Mouse (Mus musculus): ENCODE measurements around the gene Arnt. TPM values are rescaled to one million over a fixed set of nuclear protein-coding genes. Genes with fewer than 3 reads are reported as not detected.

Arnt gene
- polyA plus RNA-seq, 1 experiment from 2014 or later = 30.2 TPM

DNA sequence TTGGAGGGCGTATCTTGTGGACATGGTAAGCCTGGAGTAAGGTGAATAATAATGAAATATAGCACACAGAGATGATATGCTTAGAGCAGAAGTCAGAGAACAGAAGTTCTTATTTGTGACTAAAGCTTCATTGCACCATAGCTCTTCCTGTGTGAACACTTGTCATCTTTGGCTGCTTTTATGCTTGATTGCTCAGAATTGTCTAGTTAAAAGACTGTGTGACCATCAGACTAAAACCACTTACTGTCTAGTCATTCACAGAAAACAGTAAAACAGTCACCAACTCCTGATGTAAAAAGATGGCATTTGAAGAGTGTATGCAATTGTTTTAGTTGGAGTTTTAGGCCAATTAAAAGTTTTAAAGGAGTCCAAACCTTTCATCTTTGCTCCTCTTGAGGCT is 44.8 kb downstream of the Arnt start:
- H3K9me3 ChIP-seq (ENCODE audit: control insufficient read depth, low read depth, low read length) = no peaks in the 10 kb centered on the region
- no peaks in the 10 kb centered on the region for H3K27me3 ChIP-seq (ENCODE audit: control insufficient read depth, insufficient read depth, low read length)
- H3K27ac ChIP-seq (ENCODE audit: low read length) = no peak overlapping the region
- no peaks in the 10 kb centered on the region for H3K4me1 ChIP-seq (ENCODE audit: control insufficient read depth, insufficient read depth, low read length)
- peaks cover 49% of the 10 kb centered on the region for H3K36me3 ChIP-seq (ENCODE audit: control insufficient read depth, insufficient read depth, low read length)
- H3K4me3 ChIP-seq (ENCODE audit: low read depth, low read length) = no peak overlapping the region
- no peak overlapping the region for H3K4me2 ChIP-seq (replicated peaks; ENCODE audit: low read depth, low read length)
- 89% methylated on average over 1 of the region's 1 CpGs for WGBS
- H3K9ac ChIP-seq (replicated peaks; ENCODE audit: low read depth, low read length) = no peak overlapping the region
- ATAC-seq (ENCODE audit: insufficient number of reproducible peaks, insufficient read depth, low FRiP score, low read depth) = no peak

DNA sequence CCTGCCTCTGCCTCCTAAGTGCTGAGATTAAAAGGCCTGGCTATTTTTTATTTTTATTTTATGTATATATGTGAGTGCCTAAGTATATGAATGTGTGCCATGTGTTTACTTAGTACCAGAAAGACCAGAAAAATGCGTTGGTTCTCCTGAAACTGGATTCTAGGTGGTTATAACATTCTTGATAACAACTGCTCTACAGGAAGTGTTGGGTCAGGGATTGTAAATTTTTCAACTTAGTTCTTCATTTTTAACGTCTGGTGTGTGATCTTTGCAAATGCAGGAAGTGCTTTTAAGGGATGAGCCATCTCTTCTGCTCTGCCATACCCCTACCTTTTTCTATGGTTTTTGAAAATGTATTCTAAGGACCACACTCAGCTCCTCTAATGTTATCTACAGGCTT is 52.2 kb downstream of the Arnt start:
- H3K36me3 ChIP-seq (ENCODE audit: control insufficient read depth, insufficient read depth, low read length) = peaks cover 60% of the 10 kb centered on the region
- no peaks in the 10 kb centered on the region for H3K9me3 ChIP-seq (ENCODE audit: control insufficient read depth, low read depth, low read length)
- 79% methylated on average over 2 of the region's 2 CpGs for WGBS
- H3K27ac ChIP-seq (ENCODE audit: low read length) = no peak overlapping the region
- H3K27me3 ChIP-seq (ENCODE audit: control insufficient read depth, insufficient read depth, low read length) = no peaks in the 10 kb centered on the region
- no peaks in the 10 kb centered on the region for H3K4me1 ChIP-seq (ENCODE audit: control insufficient read depth, insufficient read depth, low read length)
- no peak for ATAC-seq (ENCODE audit: insufficient number of reproducible peaks, insufficient read depth, low FRiP score, low read depth)
- no peak overlapping the region for H3K4me3 ChIP-seq (ENCODE audit: low read depth, low read length)
- no peak overlapping the region for H3K9ac ChIP-seq (replicated peaks; ENCODE audit: low read depth, low read length)
- no peak overlapping the region for H3K4me2 ChIP-seq (replicated peaks; ENCODE audit: low read depth, low read length)

DNA sequence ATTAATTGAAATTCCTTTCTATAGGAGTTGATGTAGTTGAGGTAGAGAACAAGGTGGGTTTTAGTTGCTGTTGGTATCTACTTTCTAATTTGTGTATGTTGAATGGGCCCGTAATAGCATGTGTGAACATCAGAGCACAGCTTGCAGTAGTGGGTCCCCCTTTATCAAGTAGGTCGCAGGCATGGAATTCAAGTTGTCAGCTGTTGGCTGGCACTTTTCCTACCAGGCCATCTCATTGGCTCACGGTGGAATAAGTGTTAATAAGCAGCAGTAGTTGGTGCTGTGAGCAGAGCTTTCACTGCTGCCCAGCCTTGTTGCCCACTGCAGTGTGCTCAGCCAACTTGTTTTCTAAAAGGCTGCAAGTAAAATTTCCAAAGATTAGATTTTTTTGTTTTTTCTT is 54.5 kb downstream of the Arnt start:
- Histone ChIP-seq H3K4me3 (ENCODE audit: low read depth, low read length) (no peak overlapping the region), H3K27ac (ENCODE audit: low read length) (no peak overlapping the region), H3K27me3 (ENCODE audit: control insufficient read depth, insufficient read depth, low read length) (no peaks in the 10 kb centered on the region), H3K4me1 (ENCODE audit: control insufficient read depth, insufficient read depth, low read length) (no peaks in the 10 kb centered on the region), H3K9me3 (ENCODE audit: control insufficient read depth, low read depth, low read length) (no peaks in the 10 kb centered on the region), H3K9ac (replicated peaks; ENCODE audit: low read depth, low read length) (no peak overlapping the region), H3K36me3 (ENCODE audit: control insufficient read depth, insufficient read depth, low read length) (peaks cover 75% of the 10 kb centered on the region), H3K4me2 (replicated peaks; ENCODE audit: low read depth, low read length) (no peak overlapping the region)
- no peak for ATAC-seq (ENCODE audit: insufficient number of reproducible peaks, insufficient read depth, low FRiP score, low read depth)
- 88% methylated on average over 3 of the region's 3 CpGs for WGBS

DNA sequence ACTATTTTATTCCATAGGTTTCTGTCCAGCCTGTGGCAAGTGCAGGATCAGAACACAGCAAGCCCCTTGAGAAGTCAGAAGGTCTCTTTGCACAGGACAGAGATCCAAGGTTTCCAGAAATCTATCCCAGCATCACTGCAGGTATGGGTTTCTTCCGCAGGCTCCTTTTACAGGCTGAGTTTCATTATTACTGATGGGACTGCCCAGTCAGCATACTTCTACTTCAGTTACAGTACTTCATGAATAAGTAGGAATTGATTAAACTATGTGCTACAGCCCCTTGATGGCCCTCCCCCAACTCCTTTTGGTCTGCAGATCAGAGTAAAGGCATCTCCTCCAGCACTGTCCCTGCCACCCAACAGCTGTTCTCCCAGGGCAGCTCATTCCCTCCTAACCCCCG is 56.0 kb downstream of the Arnt start:
- WGBS = 99% methylated on average over 2 of the region's 2 CpGs
- no peak overlapping the region for H3K9ac ChIP-seq (replicated peaks; ENCODE audit: low read depth, low read length)
- no peaks in the 10 kb centered on the region for H3K9me3 ChIP-seq (ENCODE audit: control insufficient read depth, low read depth, low read length)
- H3K36me3 ChIP-seq (ENCODE audit: control insufficient read depth, insufficient read depth, low read length) = peaks cover 80% of the 10 kb centered on the region
- no peak overlapping the region for H3K27ac ChIP-seq (ENCODE audit: low read length)
- no peaks in the 10 kb centered on the region for H3K4me1 ChIP-seq (ENCODE audit: control insufficient read depth, insufficient read depth, low read length)
- no peak for ATAC-seq (ENCODE audit: insufficient number of reproducible peaks, insufficient read depth, low FRiP score, low read depth)
- H3K4me2 ChIP-seq (replicated peaks; ENCODE audit: low read depth, low read length) = no peak overlapping the region
- H3K4me3 ChIP-seq (ENCODE audit: low read depth, low read length) = no peak overlapping the region
- no peaks in the 10 kb centered on the region for H3K27me3 ChIP-seq (ENCODE audit: control insufficient read depth, insufficient read depth, low read length)

DNA sequence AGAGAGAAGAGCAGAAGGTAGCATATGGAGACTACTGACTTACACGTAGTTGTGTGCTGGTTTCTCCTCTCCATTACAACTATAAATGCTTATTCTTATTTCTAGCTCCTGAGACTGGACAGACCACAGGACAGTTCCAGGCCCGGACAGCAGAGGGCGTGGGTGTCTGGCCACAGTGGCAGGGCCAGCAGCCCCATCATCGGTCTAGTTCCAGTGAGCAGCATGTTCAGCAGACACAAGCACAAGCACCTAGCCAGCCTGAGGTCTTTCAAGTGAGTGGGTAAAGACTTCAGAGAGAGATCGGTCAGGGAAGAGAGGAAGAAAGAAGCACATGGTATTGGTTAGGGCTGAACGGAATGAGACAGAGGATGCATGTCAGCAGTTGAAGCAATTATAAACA is 60.2 kb downstream of the Arnt start:
- Histone ChIP-seq H3K9ac (replicated peaks; ENCODE audit: low read depth, low read length) (no peak overlapping the region), H3K9me3 (ENCODE audit: control insufficient read depth, low read depth, low read length) (no peaks in the 10 kb centered on the region), H3K4me3 (ENCODE audit: low read depth, low read length) (no peak overlapping the region), H3K36me3 (ENCODE audit: control insufficient read depth, insufficient read depth, low read length) (peaks cover 62% of the 10 kb centered on the region), H3K4me1 (ENCODE audit: control insufficient read depth, insufficient read depth, low read length) (no peaks in the 10 kb centered on the region), H3K27ac (ENCODE audit: low read length) (no peak overlapping the region), H3K4me2 (replicated peaks; ENCODE audit: low read depth, low read length) (no peak overlapping the region), H3K27me3 (ENCODE audit: control insufficient read depth, insufficient read depth, low read length) (no peaks in the 10 kb centered on the region)
- WGBS = 68% methylated on average over 6 of the region's 6 CpGs
- no peak for ATAC-seq (ENCODE audit: insufficient number of reproducible peaks, insufficient read depth, low FRiP score, low read depth)

DNA sequence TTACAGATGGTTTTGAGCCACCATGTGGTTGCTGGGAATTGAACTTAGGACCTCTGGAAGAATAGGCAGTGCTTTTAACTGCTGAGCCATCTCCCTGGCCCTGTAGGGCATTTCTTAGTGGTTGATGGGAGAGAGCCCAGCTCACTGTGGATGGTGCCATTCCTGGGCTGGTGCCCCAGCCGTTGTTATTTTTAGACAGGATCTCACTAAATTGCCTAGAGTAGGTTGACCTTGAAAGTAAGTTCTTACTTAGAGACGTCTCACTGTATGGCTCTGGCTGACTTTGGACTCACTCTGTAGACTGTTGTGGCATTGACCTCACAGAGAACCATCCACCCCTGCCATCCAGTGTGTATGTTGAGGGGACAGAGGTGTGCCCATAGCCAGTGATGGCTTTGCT is 64.0 kb downstream of the Arnt start:
- no peak overlapping the region for H3K9ac ChIP-seq (replicated peaks; ENCODE audit: low read depth, low read length)
- WGBS = 81% methylated on average over 2 of the region's 2 CpGs
- ATAC-seq (ENCODE audit: insufficient number of reproducible peaks, insufficient read depth, low FRiP score, low read depth) = no peak
- peaks cover 25% of the 10 kb centered on the region for H3K36me3 ChIP-seq (ENCODE audit: control insufficient read depth, insufficient read depth, low read length)
- H3K4me1 ChIP-seq (ENCODE audit: control insufficient read depth, insufficient read depth, low read length) = no peaks in the 10 kb centered on the region
- no peak overlapping the region for H3K4me2 ChIP-seq (replicated peaks; ENCODE audit: low read depth, low read length)
- H3K4me3 ChIP-seq (ENCODE audit: low read depth, low read length) = no peak overlapping the region
- H3K9me3 ChIP-seq (ENCODE audit: control insufficient read depth, low read depth, low read length) = no peaks in the 10 kb centered on the region
- H3K27ac ChIP-seq (ENCODE audit: low read length) = no peak overlapping the region
- H3K27me3 ChIP-seq (ENCODE audit: control insufficient read depth, insufficient read depth, low read length) = no peaks in the 10 kb centered on the region

DNA sequence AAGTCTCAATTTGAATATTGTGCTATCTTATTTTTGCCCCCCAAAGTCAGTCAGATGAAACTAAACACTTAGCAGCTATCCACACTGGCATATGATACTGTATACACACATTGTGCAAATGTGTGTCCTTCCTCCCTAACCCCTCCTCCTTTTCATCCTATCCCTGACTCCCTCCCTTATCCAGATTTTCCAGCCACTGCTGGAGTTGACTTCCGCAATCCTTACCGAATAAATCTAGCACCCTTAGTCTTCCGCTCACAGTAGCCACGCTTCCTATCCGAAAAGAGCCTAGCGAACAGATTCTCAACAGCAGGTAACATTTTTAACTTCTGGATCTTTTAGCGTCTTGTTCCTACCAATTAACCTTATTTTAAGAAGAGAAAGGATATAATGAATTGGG is 64.8 kb downstream of the Arnt start, which contains the start of gene Ctsk:
TSS of gene Ctsk (plus strand) at position 233 of the 400 bp plus-strand sequence.
- Histone ChIP-seq H3K9ac (replicated peaks; ENCODE audit: low read depth, low read length) (no peak within 1 kb of the TSS; the same call in 1 of the 2 replicates), H3K27ac (ENCODE audit: low read length) (peak within 1 kb of the TSS; percentile 52; the same call in 1 of the 2 replicates), H3K4me1 (ENCODE audit: control insufficient read depth, insufficient read depth, low read length) (no peaks in the 10 kb centered on the region), H3K36me3 (ENCODE audit: control insufficient read depth, insufficient read depth, low read length) (peaks cover 20% of the 10 kb centered on the region), H3K9me3 (ENCODE audit: control insufficient read depth, low read depth, low read length) (no peaks in the 10 kb centered on the region), H3K27me3 (ENCODE audit: control insufficient read depth, insufficient read depth, low read length) (no peaks in the 10 kb centered on the region), H3K4me2 (replicated peaks; ENCODE audit: low read depth, low read length) (peak within 1 kb of the TSS; percentile 27), H3K4me3 (ENCODE audit: low read depth, low read length) (no peak within 1 kb of the TSS; the same call in 1 of the 2 replicates)
- 67% methylated on average over 7 of the region's 7 CpGs for WGBS
- no peak for ATAC-seq (ENCODE audit: insufficient number of reproducible peaks, insufficient read depth, low FRiP score, low read depth)

DNA sequence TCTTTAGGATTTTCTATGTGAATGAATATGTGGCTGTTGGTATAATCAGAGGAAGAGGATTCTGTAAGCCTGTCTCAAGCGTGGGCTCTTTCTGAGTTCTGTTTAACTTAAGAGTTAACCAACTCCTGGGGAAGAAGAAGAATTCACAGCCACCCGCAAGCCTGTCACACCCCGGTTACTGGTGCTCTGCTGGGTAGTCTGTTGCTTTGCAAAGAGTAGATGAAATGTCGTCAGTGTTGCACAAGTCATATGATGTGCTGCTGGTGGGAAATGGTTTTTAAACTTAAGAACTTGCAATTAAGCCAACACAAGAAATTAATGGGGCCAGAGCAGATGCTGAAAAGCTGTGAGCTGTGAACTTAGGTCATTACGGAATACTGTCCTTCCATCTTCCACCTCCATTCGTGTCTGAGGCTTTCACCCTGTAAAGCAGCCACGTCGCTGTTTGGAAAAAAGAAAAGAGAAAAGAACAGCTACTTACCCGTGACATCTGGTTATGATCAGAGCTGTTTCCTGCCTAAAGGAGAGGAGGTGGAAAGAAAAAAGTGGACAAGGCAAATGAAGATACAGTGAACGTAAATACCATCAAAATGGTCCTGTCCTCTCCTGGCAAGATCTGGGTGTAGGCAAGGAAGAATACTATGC is 65.4 kb downstream of the Arnt start:
- ATAC-seq (ENCODE audit: insufficient number of reproducible peaks, insufficient read depth, low FRiP score, low read depth) = no peak

DNA sequence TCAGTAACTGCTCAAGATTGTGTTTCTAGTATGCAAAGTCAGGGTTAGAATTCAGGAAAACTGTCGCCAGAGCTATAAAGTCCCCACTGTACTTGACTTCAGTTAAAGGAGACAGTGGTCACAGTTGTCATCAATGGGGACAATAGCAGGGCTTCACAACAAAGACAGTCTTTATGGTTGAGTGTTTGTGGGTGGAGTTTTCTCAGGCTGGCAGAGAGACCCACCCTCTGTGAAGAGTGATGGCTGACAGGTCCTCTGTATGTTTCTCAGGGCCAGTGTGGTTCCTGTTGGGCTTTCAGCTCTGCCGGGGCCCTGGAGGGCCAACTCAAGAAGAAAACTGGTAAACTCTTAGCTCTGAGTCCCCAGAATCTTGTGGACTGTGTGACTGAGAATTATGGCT is 68.1 kb downstream of the Arnt start:
- no peak overlapping the region for H3K9ac ChIP-seq (replicated peaks; ENCODE audit: low read depth, low read length)
- no peak overlapping the region for H3K4me3 ChIP-seq (ENCODE audit: low read depth, low read length)
- no peaks in the 10 kb centered on the region for H3K4me1 ChIP-seq (ENCODE audit: control insufficient read depth, insufficient read depth, low read length)
- no peak overlapping the region for H3K4me2 ChIP-seq (replicated peaks; ENCODE audit: low read depth, low read length)
- 68% methylated on average over 2 of the region's 2 CpGs for WGBS
- no peak for ATAC-seq (ENCODE audit: insufficient number of reproducible peaks, insufficient read depth, low FRiP score, low read depth)
- no peak overlapping the region for H3K27ac ChIP-seq (ENCODE audit: low read length)
- no peaks in the 10 kb centered on the region for H3K9me3 ChIP-seq (ENCODE audit: control insufficient read depth, low read depth, low read length)
- H3K27me3 ChIP-seq (ENCODE audit: control insufficient read depth, insufficient read depth, low read length) = no peaks in the 10 kb centered on the region
- no peaks in the 10 kb centered on the region for H3K36me3 ChIP-seq (ENCODE audit: control insufficient read depth, insufficient read depth, low read length)

More for the DNA sequence above, 65.4 kb downstream of the Arnt start:
- H3K4me2 ChIP-seq (replicated peaks; ENCODE audit: low read depth, low read length) = peak overlapping the region; percentile 27
- H3K27ac ChIP-seq (ENCODE audit: low read length) = peak overlapping the region; percentile 52; the same call in 1 of the 2 replicates
- no peaks in the 10 kb centered on the region for H3K27me3 ChIP-seq (ENCODE audit: control insufficient read depth, insufficient read depth, low read length)
- no peak overlapping the region; the same call in 1 of the 2 replicates for H3K9ac ChIP-seq (replicated peaks; ENCODE audit: low read depth, low read length)
- peaks cover 14% of the 10 kb centered on the region for H3K36me3 ChIP-seq (ENCODE audit: control insufficient read depth, insufficient read depth, low read length)
- no peak overlapping the region; the same call in 1 of the 2 replicates for H3K4me3 ChIP-seq (ENCODE audit: low read depth, low read length)
- no peaks in the 10 kb centered on the region for H3K9me3 ChIP-seq (ENCODE audit: control insufficient read depth, low read depth, low read length)
- WGBS = 35% methylated on average over 10 of the region's 10 CpGs
- H3K4me1 ChIP-seq (ENCODE audit: control insufficient read depth, insufficient read depth, low read length) = no peaks in the 10 kb centered on the region
